Mouse (Mus musculus) heart, embryonic 13.5 days (tissue): Measurements from ENCODE around the gene Terb2. TPM values are rescaled to one million over a fixed set of nuclear protein-coding genes. Genes with fewer than 3 reads are reported as not detected.
A peak's percentile ranks its signal among the peaks of the same experiment; 100 is the strongest.

Experiments
- ATAC-seq: fragments of 200-750 bp; cut with Nextera tagmentation; 2 replicates; pipeline ENCODE4 v1.8.0; 2017; ENCODE audit warnings: moderate TSS enrichment; ENCODE audit not compliant: insufficient number of reproducible peaks, low FRiP score, low TSS enrichment; ENCODE audit errors: extremely low read depth
- H3K27ac ChIP-seq: fragments of 300-500 bp; sonication (generic); replicated peaks from 2 replicates; pipeline ENCODE4 v1.5.1; 2015; ENCODE audit warnings: moderate library complexity, mild to moderate bottlenecking, inconsistent platforms
- H3K27me3 ChIP-seq: fragments of 300-500 bp; sonication (generic); replicated peaks from 2 replicates; pipeline ENCODE4 v1.6.1; 2015; ENCODE audit warnings: mild to moderate bottlenecking, inconsistent platforms
- H3K36me3 ChIP-seq: fragments of 300-500 bp; sonication (generic); 2 replicates; pipeline ENCODE4 v1.6.1; 2015; ENCODE audit warnings: mild to moderate bottlenecking, inconsistent platforms
- H3K4me1 ChIP-seq: fragments of 300-500 bp; sonication (generic); 2 replicates; pipeline ENCODE4 v1.6.1; 2015; ENCODE audit warnings: inconsistent platforms
- H3K4me2 ChIP-seq: fragments of 300-500 bp; sonication (generic); 2 replicates; pipeline ENCODE4 v1.6.1; 2015; ENCODE audit warnings: inconsistent platforms, mild to moderate bottlenecking, moderate library complexity
- H3K4me3 ChIP-seq: fragments of 300-500 bp; sonication (generic); 2 replicates; pipeline ENCODE4 v1.5.1; 2015; ENCODE audit warnings: moderate library complexity, mild to moderate bottlenecking, inconsistent platforms
- H3K9ac ChIP-seq: fragments of 300-500 bp; sonication (generic); 2 replicates; pipeline ENCODE4 v1.6.1; 2015; ENCODE audit warnings: inconsistent platforms, mild to moderate bottlenecking, moderate library complexity
- H3K9me3 ChIP-seq: fragments of 300-500 bp; sonication (generic); 2 replicates; pipeline ENCODE4 v1.6.1; 2016; ENCODE audit warnings: inconsistent platforms
- WGBS: fragments of 180-500 bp; shearing (Covaris S2); methylation state at CpG from one replicate; pipeline ENCODE4 v1.1.7; 2015; ENCODE audit warnings: mixed read lengths; 5-methylcytosine and 5-hydroxymethylcytosine counted together
- polyA plus RNA-seq: library from polyadenylated mRNA; unstranded; fragments of >200 nt; fragmentation: Nextera tagmentation; extraction: Ambion mirVana; gene quantifications from 2 replicates; pipeline ENCODE4 v1.2.1, GENCODE M21; 2015

Terb2 gene
- polyA plus RNA-seq = not detected in 2 replicates

DNA sequence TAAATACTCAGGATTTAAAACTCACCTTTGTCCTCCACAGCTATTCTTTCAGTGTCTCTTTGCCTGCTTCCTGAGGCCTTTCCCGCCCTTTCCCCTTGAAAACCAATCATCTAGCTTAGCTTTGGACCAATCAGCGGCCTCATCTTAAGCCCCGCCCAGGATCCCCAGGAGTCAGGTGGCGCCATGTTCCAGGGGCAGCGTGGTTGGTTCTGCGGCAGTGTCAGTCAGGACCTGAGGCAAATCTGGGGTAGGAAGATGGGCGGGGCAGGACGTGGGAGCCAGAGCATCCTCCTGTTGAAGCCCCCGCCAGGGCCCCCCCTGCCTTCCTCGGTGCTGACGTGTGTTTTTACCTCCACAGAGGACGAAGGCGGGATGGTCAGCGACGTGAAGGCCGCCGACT is at the start of gene Terb2, which contains the start of gene Patl2:
TSS of gene Terb2 (plus strand) at position 167 of the 400 bp plus-strand sequence.
TSS of gene Patl2 (minus strand) at position 84 of the 400 bp plus-strand sequence.
- 65% methylated on average over 17 of the region's 17 CpGs for WGBS
- Histone ChIP-seq H3K9ac (no peak within 1 kb of the TSS), H3K9me3 (no peaks in the 10 kb centered on the region), H3K4me1 (no peaks in the 10 kb centered on the region), H3K27ac (no peak within 1 kb of the TSS), H3K4me3 (no peak within 1 kb of the TSS), H3K4me2 (no peak within 1 kb of the TSS), H3K27me3 (no peaks in the 10 kb centered on the region), H3K36me3 (no peaks in the 10 kb centered on the region)
- ATAC-seq = no peak

DNA sequence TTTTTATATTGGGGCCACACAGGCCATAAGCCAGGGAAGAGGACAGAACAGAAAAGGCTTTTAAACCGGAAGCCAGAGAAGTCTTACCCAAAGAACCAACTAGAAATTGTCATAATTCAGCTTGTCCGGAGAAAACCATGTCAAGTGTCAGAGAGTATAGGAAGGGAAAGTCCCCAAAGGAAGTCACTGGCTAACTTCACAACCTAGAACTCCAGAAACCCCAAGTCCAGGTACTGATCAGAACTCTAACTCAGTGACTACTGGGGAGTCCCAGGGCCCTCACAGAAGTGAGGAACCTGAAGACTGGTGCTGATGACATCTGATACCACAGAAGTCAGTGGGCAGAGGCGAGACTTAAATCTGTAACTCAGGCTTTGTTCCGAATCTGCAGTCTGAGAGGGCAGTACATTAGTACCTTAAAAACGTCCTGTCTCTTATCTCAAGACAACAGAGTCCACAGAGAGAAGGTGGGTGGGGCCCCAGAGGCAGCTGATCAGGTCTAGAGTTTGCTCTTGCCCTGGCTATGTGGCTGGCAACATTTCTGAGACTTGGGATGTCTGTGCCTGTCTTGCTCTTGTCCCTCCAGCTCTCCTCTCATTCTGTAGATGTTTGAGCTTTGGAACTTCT is 48.1 kb upstream of the Terb2 start:
- Histone ChIP-seq H3K36me3 (no peaks in the 10 kb centered on the region), H3K27me3 (no peaks in the 10 kb centered on the region), H3K4me3 (no peak overlapping the region), H3K9ac (no peak overlapping the region), H3K27ac (no peak overlapping the region), H3K9me3 (no peaks in the 10 kb centered on the region), H3K4me2 (no peak overlapping the region), H3K4me1 (0 out of 2 replicates have a peak, but pooled peaks cover 3% of the 10 kb centered on the region)
- WGBS = 42% methylated on average over 5 of the region's 5 CpGs
- 0 out of 2 replicates have a peak, but pooled peaks have one; percentile 25 for ATAC-seq

DNA sequence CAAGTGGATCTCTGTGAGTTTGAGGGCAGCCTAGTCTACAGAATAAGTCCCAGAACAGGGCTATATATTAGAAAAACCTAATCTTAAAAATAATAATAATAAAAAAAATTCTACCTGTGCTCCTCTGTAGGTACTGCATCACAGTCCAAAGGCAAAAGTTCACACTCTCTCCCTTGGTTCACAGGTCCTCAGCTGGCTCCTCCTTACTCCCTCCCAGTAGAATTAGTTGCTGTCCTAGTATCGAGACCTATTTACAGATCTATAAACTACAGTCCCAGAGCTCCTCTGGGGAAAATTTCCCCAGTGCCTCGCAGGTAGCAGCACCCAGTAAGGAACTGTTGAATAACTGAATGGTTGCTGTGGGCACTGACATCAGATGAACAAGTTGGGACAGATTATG is 45.3 kb upstream of the Terb2 start:
- H3K9ac ChIP-seq = no peak overlapping the region
- H3K4me2 ChIP-seq = no peak overlapping the region
- no peaks in the 10 kb centered on the region for H3K9me3 ChIP-seq
- no peak overlapping the region for H3K4me3 ChIP-seq
- 0 out of 2 replicates have a peak, but pooled peaks cover 3% of the 10 kb centered on the region for H3K4me1 ChIP-seq
- H3K36me3 ChIP-seq = no peaks in the 10 kb centered on the region
- H3K27me3 ChIP-seq = no peaks in the 10 kb centered on the region; the same call in 1 of the 2 replicates
- no peak for ATAC-seq
- no peak overlapping the region for H3K27ac ChIP-seq
- 68% methylated on average over 2 of the region's 2 CpGs for WGBS

DNA sequence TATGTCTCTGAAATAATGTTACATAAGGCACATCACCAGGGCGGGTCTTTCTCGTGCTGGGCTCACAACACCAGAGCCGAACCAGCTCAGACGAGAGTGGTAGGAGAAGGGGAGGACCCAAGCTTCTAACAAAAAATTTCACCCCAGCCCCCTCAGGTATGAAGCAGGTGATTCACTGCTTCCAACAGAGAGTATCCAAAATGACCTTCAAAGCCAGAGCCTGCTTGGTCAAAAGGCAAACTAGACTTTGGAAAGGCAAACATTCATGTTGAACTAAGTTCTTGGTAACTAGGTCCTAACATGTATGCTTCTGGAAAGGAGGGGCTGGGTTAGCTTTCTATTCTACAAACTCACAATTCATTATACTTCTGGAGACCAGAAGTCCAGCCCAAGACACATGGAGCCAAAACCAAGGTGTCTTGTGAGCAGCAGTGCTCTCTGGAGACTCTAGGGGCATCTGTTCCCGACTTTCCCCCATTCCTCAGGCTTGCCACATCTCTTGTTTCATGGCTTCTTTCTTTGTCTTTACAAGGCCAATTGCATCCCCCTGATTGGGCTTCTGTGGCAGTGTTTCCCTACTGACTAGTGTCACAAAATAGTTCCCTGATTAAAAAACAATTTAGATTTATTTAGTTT is 44.6 kb upstream of the Terb2 start:
- Histone ChIP-seq H3K27me3 (no peaks in the 10 kb centered on the region; the same call in 1 of the 2 replicates), H3K9ac (no peak overlapping the region), H3K36me3 (no peaks in the 10 kb centered on the region), H3K4me2 (no peak overlapping the region), H3K27ac (no peak overlapping the region), H3K4me3 (no peak overlapping the region), H3K9me3 (no peaks in the 10 kb centered on the region), H3K4me1 (peaks cover 3% of the 10 kb centered on the region; the same call in 1 of the 2 replicates)
- ATAC-seq = no peak
- WGBS = 64% methylated on average over 5 of the region's 5 CpGs

DNA sequence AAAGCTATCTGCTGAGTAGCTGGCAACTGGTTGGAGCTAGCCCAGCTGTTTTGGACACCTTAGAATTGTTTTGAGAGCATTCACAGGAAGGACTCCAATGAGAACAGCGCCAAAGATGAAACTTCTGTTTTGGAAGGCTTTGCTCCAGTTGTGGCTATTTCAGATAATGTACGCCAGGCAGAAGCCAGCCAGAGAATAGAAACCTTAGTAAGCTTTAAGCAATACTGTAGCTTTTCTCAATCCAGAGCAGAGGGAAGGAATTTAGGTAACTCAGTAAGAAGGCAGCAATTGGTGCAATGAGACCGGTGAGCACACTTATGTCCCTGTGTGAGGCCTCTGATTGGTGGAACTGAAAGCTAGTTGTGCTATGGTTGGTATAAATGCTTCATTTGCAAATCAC is 43.0 kb upstream of the Terb2 start:
- H3K27me3 ChIP-seq = no peaks in the 10 kb centered on the region; the same call in 1 of the 2 replicates
- H3K36me3 ChIP-seq = no peaks in the 10 kb centered on the region
- no peak overlapping the region for H3K4me3 ChIP-seq
- no peak overlapping the region for H3K9ac ChIP-seq
- H3K9me3 ChIP-seq = no peaks in the 10 kb centered on the region
- no peak for ATAC-seq
- 78% methylated on average over 3 of the region's 3 CpGs for WGBS
- no peak overlapping the region for H3K27ac ChIP-seq
- H3K4me2 ChIP-seq = no peak overlapping the region
- peaks cover 9% of the 10 kb centered on the region for H3K4me1 ChIP-seq

DNA sequence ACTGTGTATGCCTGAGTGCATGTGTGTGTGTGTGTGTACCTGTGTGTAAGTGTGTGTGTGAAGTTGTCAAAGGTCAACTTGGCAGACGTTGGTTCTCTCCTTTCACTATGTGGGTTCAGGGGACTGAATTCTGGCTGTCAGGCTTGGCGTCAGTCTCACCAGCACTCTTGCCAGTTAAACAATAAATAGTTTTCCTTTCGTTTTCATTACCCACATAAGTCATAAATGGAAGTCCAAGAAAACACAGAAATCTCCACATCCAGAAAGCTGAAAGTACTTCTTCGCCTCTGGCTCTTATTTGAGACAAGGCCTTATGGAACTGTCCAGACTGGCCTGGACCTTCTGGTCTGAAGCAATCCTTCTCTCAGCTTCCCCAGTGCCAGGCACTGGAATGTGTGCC is 40.3 kb upstream of the Terb2 start:
- ATAC-seq = no peak
- Histone ChIP-seq H3K27ac (no peak overlapping the region), H3K4me3 (no peak overlapping the region), H3K36me3 (no peaks in the 10 kb centered on the region), H3K4me2 (no peak overlapping the region), H3K4me1 (peaks cover 22% of the 10 kb centered on the region), H3K27me3 (no peaks in the 10 kb centered on the region; the same call in 1 of the 2 replicates), H3K9ac (no peak overlapping the region), H3K9me3 (no peaks in the 10 kb centered on the region)
- WGBS = 65% methylated on average over 4 of the region's 4 CpGs

DNA sequence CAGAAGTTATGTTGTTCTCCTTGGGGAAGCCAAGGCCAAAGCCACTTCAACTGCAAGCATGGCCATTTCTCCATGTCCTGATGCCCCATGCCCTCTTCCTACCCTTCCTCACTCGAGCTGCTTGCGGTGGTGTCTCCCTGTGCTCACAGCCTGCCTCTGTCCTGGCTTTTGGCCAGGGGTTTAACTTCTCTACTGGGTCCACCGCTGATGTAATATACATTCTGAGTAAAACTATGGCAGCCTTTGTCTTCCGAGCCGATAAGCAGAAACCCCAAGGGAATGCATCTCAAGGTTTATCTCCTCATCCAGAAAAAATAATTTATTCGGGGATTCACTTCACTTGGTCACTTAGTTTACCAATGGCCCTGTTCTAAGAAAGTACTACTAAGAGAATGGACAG is 39.4 kb upstream of the Terb2 start:
- Histone ChIP-seq H3K4me3 (0 out of 2 replicates have a peak overlapping the region, but pooled peaks have one; percentile 81), H3K9me3 (no peaks in the 10 kb centered on the region), H3K4me1 (peaks cover 22% of the 10 kb centered on the region), H3K27me3 (no peaks in the 10 kb centered on the region; the same call in 1 of the 2 replicates), H3K27ac (peak overlapping the region; percentile 63), H3K36me3 (peaks cover 9% of the 10 kb centered on the region), H3K4me2 (peak overlapping the region; percentile 79), H3K9ac (no peak overlapping the region)
- 52% methylated on average over 6 of the region's 6 CpGs for WGBS
- ATAC-seq = no peak

DNA sequence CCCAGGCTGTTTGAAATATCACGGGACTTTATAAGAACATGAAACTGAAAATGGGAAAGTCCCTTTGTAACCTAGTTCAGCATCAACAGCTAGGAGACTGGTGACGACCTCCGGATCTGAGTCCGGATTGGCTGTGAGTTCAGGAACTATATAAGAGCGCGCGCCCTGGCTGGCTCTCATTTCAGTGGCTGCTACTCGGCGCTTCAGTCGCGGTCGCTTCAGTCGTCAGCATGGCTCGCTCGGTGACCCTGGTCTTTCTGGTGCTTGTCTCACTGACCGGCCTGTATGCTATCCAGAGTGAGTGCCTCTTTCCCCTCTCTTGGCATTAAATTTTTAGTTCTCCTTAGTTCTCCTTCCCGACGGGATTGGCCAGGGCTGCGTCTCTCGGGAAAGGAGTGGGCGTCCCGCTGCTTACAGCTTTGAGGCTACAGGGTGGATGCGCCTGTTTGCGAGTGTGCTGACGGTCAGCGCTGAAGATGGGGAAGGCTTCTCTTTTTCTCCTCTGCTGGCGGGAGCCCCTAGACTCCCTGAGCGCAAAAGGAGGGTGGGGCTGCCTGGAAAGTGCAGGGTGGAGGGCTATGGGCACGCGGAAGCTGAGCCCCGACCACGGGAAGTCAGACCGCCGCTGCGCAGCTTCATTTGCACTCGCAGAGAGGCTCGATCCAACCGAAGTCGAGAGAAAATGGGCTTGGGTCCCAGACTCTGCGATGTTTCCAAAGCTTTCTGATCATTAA is 38.4 kb upstream of the Terb2 start, which contains the start of gene B2m:
TSS of gene B2m (plus strand) at position 179 of the 734 bp plus-strand sequence.
- Histone ChIP-seq H3K4me1 (peaks cover 22% of the 10 kb centered on the region), H3K27me3 (no peaks in the 10 kb centered on the region; the same call in 1 of the 2 replicates), H3K27ac (peak within 1 kb of the TSS; percentile 84), H3K9ac (peak within 1 kb of the TSS; percentile 92), H3K4me3 (peak within 1 kb of the TSS; percentile 81), H3K9me3 (no peaks in the 10 kb centered on the region), H3K36me3 (peaks cover 17% of the 10 kb centered on the region), H3K4me2 (peak within 1 kb of the TSS; percentile 79)
- ATAC-seq = peak; percentile 66; the same call in 1 of the 2 replicates
- under 1% methylated on average over 40 of the region's 40 CpGs for WGBS

DNA sequence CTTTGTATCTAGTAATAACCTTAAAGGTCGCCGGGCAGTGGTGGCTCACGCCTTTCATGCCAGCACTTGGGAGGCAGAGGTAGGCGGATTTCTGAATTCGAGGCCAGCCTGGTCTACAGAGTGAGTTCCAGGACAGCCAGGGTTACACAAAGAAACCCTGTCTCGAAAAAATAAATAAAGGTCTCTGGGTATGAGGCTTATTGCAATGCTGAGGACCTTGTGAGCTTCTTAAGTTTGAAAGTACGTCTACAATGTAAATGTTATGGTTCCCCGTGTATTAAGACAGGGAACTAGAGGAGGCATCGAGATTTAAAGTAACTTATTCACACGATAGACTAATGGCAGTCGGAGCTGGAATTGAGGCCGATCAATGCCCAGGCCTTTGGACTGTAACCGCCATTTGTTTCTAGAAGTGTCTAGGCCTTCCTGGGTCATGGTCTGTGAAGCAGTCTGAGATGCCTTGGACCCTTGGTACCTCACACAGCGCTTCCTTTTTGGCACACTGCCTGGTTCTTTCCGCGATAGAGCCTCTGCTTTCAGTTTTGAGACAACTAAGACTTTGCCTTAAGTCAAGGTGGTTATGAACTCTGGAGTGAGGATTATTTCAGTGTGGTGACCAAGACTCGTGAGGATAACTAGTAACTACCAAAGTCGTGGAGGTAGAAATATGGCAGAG is 37.7 kb upstream of the Terb2 start:
- Histone ChIP-seq H3K9ac (peak overlapping the region; percentile 92), H3K36me3 (peaks cover 24% of the 10 kb centered on the region), H3K27ac (peak overlapping the region; percentile 84), H3K4me3 (peak overlapping the region; percentile 81), H3K27me3 (no peaks in the 10 kb centered on the region; the same call in 1 of the 2 replicates), H3K4me1 (peaks cover 22% of the 10 kb centered on the region), H3K4me2 (peak overlapping the region; percentile 79), H3K9me3 (no peaks in the 10 kb centered on the region)
- WGBS = 28% methylated on average over 18 of the region's 18 CpGs
- ATAC-seq = no peak

DNA sequence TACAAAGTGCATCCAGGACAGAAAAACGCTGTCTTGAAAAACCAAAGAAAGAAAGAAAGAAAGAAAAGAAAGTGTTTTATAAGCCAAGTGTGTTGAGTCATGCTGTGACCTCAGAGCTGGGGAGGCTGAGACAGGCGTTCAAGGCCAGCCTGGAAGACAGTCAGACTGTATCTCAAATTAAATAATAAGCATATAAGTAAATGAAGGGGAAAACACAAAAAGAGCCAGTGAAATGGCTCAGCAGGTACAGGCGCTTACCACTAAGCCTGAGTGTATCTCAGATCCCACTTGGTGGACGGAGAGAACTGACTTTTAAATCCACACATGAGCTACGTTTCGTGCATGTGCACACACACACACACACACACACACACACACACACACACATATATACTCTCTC is 36.8 kb upstream of the Terb2 start:
- peak overlapping the region; percentile 81 for H3K4me3 ChIP-seq
- no peaks in the 10 kb centered on the region for H3K27me3 ChIP-seq
- peak overlapping the region; percentile 79 for H3K4me2 ChIP-seq
- WGBS = 85% methylated on average over 6 of the region's 6 CpGs
- H3K9ac ChIP-seq = 0 out of 2 replicates have a peak overlapping the region, but pooled peaks have one; percentile 14
- H3K27ac ChIP-seq = no peak overlapping the region
- peaks cover 22% of the 10 kb centered on the region for H3K4me1 ChIP-seq
- no peak for ATAC-seq
- H3K36me3 ChIP-seq = peaks cover 29% of the 10 kb centered on the region
- no peaks in the 10 kb centered on the region for H3K9me3 ChIP-seq
